Mouse (Mus musculus): ENCODE measurements around the gene Ap1m2. TPM values are rescaled to one million over a fixed set of nuclear protein-coding genes. Genes with fewer than 3 reads are reported as not detected.

The Ap1m2 gene
- total and polyA plus RNA-seq, 3 experiments, result 1.0 TPM; not detected in 2

DNA sequence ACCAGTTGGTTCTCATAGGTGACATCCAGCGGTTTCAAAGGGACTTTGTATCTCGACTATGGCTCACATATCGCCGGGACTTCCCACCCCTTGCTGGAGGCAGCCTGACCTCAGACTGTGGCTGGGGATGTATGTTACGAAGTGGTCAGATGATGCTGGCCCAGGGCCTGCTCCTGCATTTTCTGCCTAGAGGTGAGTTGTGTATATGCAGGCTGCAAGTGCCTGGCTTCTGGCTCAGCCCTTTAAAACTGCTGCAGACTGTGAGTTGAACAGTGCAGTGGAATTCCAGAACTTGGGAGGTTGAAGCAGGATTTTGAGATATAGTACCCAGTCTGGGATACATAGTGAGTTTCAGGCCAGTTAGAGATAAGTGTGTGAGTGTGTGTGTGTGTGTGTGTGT, 45.2 kb downstream of the Ap1m2 start:
- no peaks in the 10 kb centered on the region; the same call in 1 of the 2 replicates for H3K36me3 ChIP-seq (ENCODE audit: control insufficient read depth, insufficient read depth, low read length)
- no peaks in the 10 kb centered on the region for H3K27me3 ChIP-seq (ENCODE audit: control insufficient read depth, insufficient read depth, low read length)
- no peak overlapping the region for H3K9ac ChIP-seq (ENCODE audit: low read depth, low read length)
- H3K27ac ChIP-seq, result no peak overlapping the region
- WGBS, result 67% methylated on average over 5 of the region's 5 CpGs
- H3K4me1 ChIP-seq (ENCODE audit: control insufficient read depth, insufficient read depth, low read length), result peaks cover 3% of the 10 kb centered on the region; the same call in 1 of the 2 replicates
- H3K4me3 ChIP-seq, result no peak overlapping the region
- intact Hi-C loops (cut with DNase I), result loop anchor here (1.0 kb wide), 1 partner anchor 15 kb away; no protein-coding TSS in a partner anchor
- no peak for TF ChIP-seq EP300 (IDR thresholded peaks at IDR 0.05; ENCODE audit: insufficient read depth, low read depth, low read length)
- TF ChIP-seq CTCF (IDR thresholded peaks at IDR 0.05), result peak; percentile 13; the same call in 1 of the 2 replicates
- TF ChIP-seq POLR2A (IDR thresholded peaks at IDR 0.05; ENCODE audit: insufficient read depth, low read depth, low read length), result no peak
- DNase-seq, result no peak
- H3K79me2 ChIP-seq (replicated peaks; ENCODE audit: control insufficient read depth, insufficient read depth, low read length), result no peaks in the 10 kb centered on the region; the same call in 1 of the 2 replicates

GRCm38 (mm10) chr9:21265611-21266010, 46.5 kb downstream of the Ap1m2 start:
- no peaks in the 10 kb centered on the region for H3K27me3 ChIP-seq (ENCODE audit: control insufficient read depth, insufficient read depth, low read length)
- H3K9ac ChIP-seq (ENCODE audit: low read depth, low read length), result peak overlapping the region; percentile 82
- 6% methylated on average over 11 of the region's 11 CpGs for WGBS
- TF ChIP-seq EP300 (IDR thresholded peaks at IDR 0.05; ENCODE audit: insufficient read depth, low read depth, low read length), result no peak
- TF ChIP-seq POLR2A (IDR thresholded peaks at IDR 0.05; ENCODE audit: insufficient read depth, low read depth, low read length), result no peak
- TF ChIP-seq CTCF (IDR thresholded peaks at IDR 0.05), result no peak
- peak overlapping the region; percentile 82 for H3K27ac ChIP-seq
- no peaks in the 10 kb centered on the region; the same call in 1 of the 2 replicates for H3K79me2 ChIP-seq (replicated peaks; ENCODE audit: control insufficient read depth, insufficient read depth, low read length)
- H3K4me3 ChIP-seq, result peak overlapping the region; percentile 62
- no peak for DNase-seq
- intact Hi-C loops (cut with DNase I), result loop anchor here (1.0 to 2.0 kb wide), 2 partner anchors 22 to 27 kb away; partner anchors contain the start of genes Keap1 and Kri1
- H3K4me1 ChIP-seq (ENCODE audit: control insufficient read depth, insufficient read depth, low read length), result peaks cover 4% of the 10 kb centered on the region; the same call in 1 of the 2 replicates
- no peaks in the 10 kb centered on the region; the same call in 1 of the 2 replicates for H3K36me3 ChIP-seq (ENCODE audit: control insufficient read depth, insufficient read depth, low read length)

DNA sequence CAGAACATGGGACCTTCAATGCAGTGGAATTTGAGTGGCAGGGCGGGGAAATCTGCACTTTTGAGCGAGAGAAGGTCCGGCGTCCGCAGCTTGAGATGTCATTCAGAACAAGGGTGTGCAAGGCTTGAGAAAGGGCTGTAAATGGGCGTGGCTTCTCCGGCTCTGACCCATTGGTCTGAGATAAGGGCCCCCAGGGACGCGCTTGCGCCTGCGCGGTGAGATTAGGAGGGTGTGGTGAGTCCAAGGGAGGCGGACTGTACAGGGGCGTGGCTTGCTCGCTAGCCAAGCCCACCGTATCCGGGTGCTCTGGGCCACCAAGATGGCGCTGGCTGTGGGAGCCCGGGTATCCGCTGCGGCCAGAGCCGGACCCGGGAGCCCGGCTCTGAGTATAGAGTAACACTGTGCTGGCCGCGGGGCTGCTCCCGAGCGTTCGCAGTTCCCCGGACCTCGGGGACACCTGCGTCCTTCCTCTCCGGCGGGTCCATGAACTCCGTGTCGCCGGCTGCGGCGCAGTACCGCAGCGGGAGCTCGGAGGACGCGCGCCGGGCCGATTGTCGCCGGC, 47.1 kb downstream of the Ap1m2 start, which contains the start of gene Atg4d:
Atg4d (plus strand) TSS at position 294 of the 562 bp plus-strand sequence.
- H3K79me2 ChIP-seq (replicated peaks; ENCODE audit: control insufficient read depth, insufficient read depth, low read length), result no peaks in the 10 kb centered on the region
- peak; percentile 94 for TF ChIP-seq POLR2A (IDR thresholded peaks at IDR 0.05; ENCODE audit: insufficient read depth, low read depth, low read length)
- peak; percentile 66; the same call in 1 of the 2 replicates for TF ChIP-seq EP300 (IDR thresholded peaks at IDR 0.05; ENCODE audit: insufficient read depth, low read depth, low read length)
- no peak for TF ChIP-seq CTCF (IDR thresholded peaks at IDR 0.05)
- intact Hi-C loops (cut with DNase I), result loop anchor here (1.0 to 2.0 kb wide), 2 partner anchors 22 to 26 kb away; partner anchors contain the start of genes Keap1 and Kri1
- H3K9ac ChIP-seq (ENCODE audit: low read depth, low read length), result peak within 1 kb of the TSS; percentile 82
- H3K4me3 ChIP-seq, result peak within 1 kb of the TSS; percentile 62
- peaks cover 4% of the 10 kb centered on the region; the same call in 1 of the 2 replicates for H3K4me1 ChIP-seq (ENCODE audit: control insufficient read depth, insufficient read depth, low read length)
- DNase-seq, result peak; percentile 98 to 100
- WGBS, result under 1% methylated on average over 49 of the region's 49 CpGs
- H3K27me3 ChIP-seq (ENCODE audit: control insufficient read depth, insufficient read depth, low read length), result no peaks in the 10 kb centered on the region
- peak within 1 kb of the TSS; percentile 82 for H3K27ac ChIP-seq
- no peaks in the 10 kb centered on the region; the same call in 1 of the 2 replicates for H3K36me3 ChIP-seq (ENCODE audit: control insufficient read depth, insufficient read depth, low read length)

DNA sequence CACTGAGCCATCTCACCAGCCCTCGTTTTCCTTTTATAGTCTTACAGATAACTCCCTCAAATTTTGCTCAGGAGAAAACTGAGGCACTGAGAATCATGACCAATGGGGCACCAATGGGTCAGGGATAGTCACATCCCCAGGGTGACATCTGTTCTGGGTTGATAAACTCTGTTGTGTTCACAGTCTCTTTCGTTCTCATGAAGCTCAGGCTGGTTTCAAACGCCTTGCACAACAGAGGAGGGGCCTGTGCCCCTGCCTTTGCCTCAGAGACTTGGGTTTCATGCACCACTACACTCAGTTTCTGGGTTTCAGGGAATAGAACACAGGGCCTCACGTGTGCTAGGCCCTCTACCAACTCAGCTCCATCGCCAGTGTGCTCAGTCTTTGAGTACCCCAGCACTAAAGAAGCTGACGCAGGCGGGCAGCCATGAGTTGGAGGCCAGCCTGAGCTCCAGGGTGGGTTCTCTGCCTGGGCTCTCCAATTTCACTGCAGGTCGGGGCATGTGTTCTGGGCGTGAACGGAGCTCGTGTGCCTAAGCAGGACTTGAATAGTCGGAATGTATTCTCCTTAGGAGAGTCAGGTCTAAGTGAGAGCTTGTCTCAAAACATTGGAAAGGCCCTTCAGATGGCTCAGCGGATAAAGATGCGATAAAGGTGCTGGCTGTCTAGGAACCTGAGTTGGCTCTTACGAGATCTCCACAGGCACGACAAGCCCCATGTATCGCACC, 47.7 kb downstream of the Ap1m2 start:
- TF ChIP-seq CTCF (IDR thresholded peaks at IDR 0.05), result no peak
- no peak for TF ChIP-seq POLR2A (IDR thresholded peaks at IDR 0.05; ENCODE audit: insufficient read depth, low read depth, low read length)
- TF ChIP-seq EP300 (IDR thresholded peaks at IDR 0.05; ENCODE audit: insufficient read depth, low read depth, low read length), result no peak
- peaks cover 4% of the 10 kb centered on the region; the same call in 1 of the 2 replicates for H3K4me1 ChIP-seq (ENCODE audit: control insufficient read depth, insufficient read depth, low read length)
- WGBS, result 29% methylated on average over 17 of the region's 17 CpGs
- no peak for DNase-seq
- intact Hi-C loops (cut with DNase I), result loop anchor here (2.0 kb wide), 1 partner anchor 26 kb away; the partner anchor contains the start of gene Keap1
- H3K9ac ChIP-seq (ENCODE audit: low read depth, low read length), result peak overlapping the region; percentile 58
- peak overlapping the region; percentile 82 for H3K27ac ChIP-seq
- no peaks in the 10 kb centered on the region; the same call in 1 of the 2 replicates for H3K36me3 ChIP-seq (ENCODE audit: control insufficient read depth, insufficient read depth, low read length)
- H3K79me2 ChIP-seq (replicated peaks; ENCODE audit: control insufficient read depth, insufficient read depth, low read length), result no peaks in the 10 kb centered on the region
- H3K27me3 ChIP-seq (ENCODE audit: control insufficient read depth, insufficient read depth, low read length), result no peaks in the 10 kb centered on the region
- peak overlapping the region; percentile 62 for H3K4me3 ChIP-seq

DNA sequence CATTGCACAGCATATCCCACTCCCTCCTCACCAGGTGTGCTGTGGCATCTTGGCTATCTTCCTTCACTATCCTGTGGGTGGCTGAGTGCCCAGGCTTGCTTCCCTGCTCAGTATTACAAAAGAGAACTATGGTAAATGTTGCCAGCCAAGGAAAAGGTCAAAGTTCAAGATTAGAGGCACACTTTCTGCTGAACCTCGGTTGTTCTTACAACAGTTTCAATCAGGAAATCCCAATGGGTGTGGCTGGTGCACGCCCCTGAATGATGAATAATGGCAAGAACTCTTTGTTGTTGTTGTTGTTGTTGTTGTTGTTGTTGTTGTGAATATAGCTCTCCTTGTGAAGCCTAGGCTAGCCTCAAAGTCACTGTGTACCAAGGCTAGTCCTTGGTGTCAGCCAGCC, 50.3 kb downstream of the Ap1m2 start:
- Histone ChIP-seq H3K4me3 (no peak overlapping the region), H3K79me2 (replicated peaks; ENCODE audit: control insufficient read depth, insufficient read depth, low read length) (no peaks in the 10 kb centered on the region), H3K27ac (no peak overlapping the region), H3K4me1 (ENCODE audit: control insufficient read depth, insufficient read depth, low read length) (peaks cover 4% of the 10 kb centered on the region; the same call in 1 of the 2 replicates), H3K9ac (ENCODE audit: low read depth, low read length) (no peak overlapping the region), H3K27me3 (ENCODE audit: control insufficient read depth, insufficient read depth, low read length) (no peaks in the 10 kb centered on the region), H3K36me3 (ENCODE audit: control insufficient read depth, insufficient read depth, low read length) (no peaks in the 10 kb centered on the region; the same call in 1 of the 2 replicates)
- no peak for DNase-seq
- whole genome bisulfite sequencing, result 40% methylated on average over 2 of the region's 2 CpGs
- no peak for TF ChIP-seq EP300 (IDR thresholded peaks at IDR 0.05; ENCODE audit: insufficient read depth, low read depth, low read length)
- no peak for TF ChIP-seq POLR2A (IDR thresholded peaks at IDR 0.05; ENCODE audit: insufficient read depth, low read depth, low read length)
- TF ChIP-seq CTCF (IDR thresholded peaks at IDR 0.05), result no peak
- intact Hi-C loops (cut with DNase I), result no loop called here

All from heart, adult 2 months (tissue).